Mouse (Mus musculus) gastrocnemius, postnatal 36 days (tissue): ENCODE measurements around the gene Tchp. TPM values are rescaled to one million over a fixed set of nuclear protein-coding genes. Genes with fewer than 3 reads are reported as not detected.

ENCODE experiments used
- DNase-seq, 2 experiments: peaks; one replicate each; pipeline ENCODE4 v3.0.0; 2022
- intact Hi-C: fragments of 180-260 bp; cut with DNase I; formaldehyde crosslinking; loops from one replicate; pipeline ENCODE4 v1.15.1; 2025
- long read RNA-seq, 2 experiments: library from polyadenylated mRNA; stranded (forward); transcript quantifications; one replicate each; pipeline ENCODE4 v2.0.0; 2021
- total RNA-seq, 2 experiments: library from RNA; stranded (reverse); gene quantifications; 2 replicates each; pipeline ENCODE4 v1.2.3; 2021

The Tchp gene
- total RNA-seq, result 1 to 10 TPM; 2.7 to 2.9 TPM
- long read RNA-seq, experiment 1, partial matches to known transcripts, result 0 of 1 reads
- long read RNA-seq, experiment 1, other reads (novel, unspliced or antisense), result 0 of 1 reads
- long read RNA-seq, experiment 2, partial matches to known transcripts, result 0 of 3 reads
- long read RNA-seq, experiment 2, other reads (novel, unspliced or antisense), result 2 of 3 reads

GRCm38 (mm10) chr5:114707265-114708068 lies at the start of gene Tchp:
Gene Tchp, plus strand, starts transcription at chr5:114707760.
- intact Hi-C loops, result loop anchor here (5.0 kb wide), 1 partner anchor 35 kb away; no protein-coding TSS in a partner anchor
- peak; percentile 93 to 94 for DNase-seq

- intact Hi-C loops, result no loop called here
- DNase-seq, result no peak
Observed at GRCm38 (mm10) chr5:114658255-114658654, 49.3 kb upstream of the Tchp start, which contains the start of gene Trpv4. Gene Trpv4, minus strand, starts transcription at chr5:114658421.

GRCm38 (mm10) chr5:114661029-114661428 lies 46.5 kb upstream of the Tchp start:
- no peak for DNase-seq
- intact Hi-C loops, result no loop called here

GRCm38 (mm10) chr5:114664139-114664538 lies 43.4 kb upstream of the Tchp start:
- intact Hi-C loops, result no loop called here
- DNase-seq, result no peak

GRCm38 (mm10) chr5:114664750-114665149 lies 42.8 kb upstream of the Tchp start:
- no peak for DNase-seq
- intact Hi-C loops, result no loop called here

- DNase-seq, result no peak
- intact Hi-C loops, result loop anchor here (1.0 kb wide), 1 partner anchor 26 kb away; no protein-coding TSS in a partner anchor
Observed at GRCm38 (mm10) chr5:114666659-114667058, 40.9 kb upstream of the Tchp start.

- intact Hi-C loops, result loop anchor here (1.0 kb wide), 1 partner anchor 27 kb away; no protein-coding TSS in a partner anchor
- peak; percentile 97 to 100 for DNase-seq
Observed at GRCm38 (mm10) chr5:114667228-114667856, 40.2 kb upstream of the Tchp start.

- intact Hi-C loops, result no loop called here
- DNase-seq, result no peak
Observed at GRCm38 (mm10) chr5:114669014-114669413, 38.5 kb upstream of the Tchp start.

- intact Hi-C loops, result no loop called here
- no peak for DNase-seq
Observed at GRCm38 (mm10) chr5:114673114-114673513, 34.4 kb upstream of the Tchp start.

GRCm38 (mm10) chr5:114674594-114674993 lies 33.0 kb upstream of the Tchp start:
- DNase-seq, result no peak
- intact Hi-C loops, result no loop called here

GRCm38 (mm10) chr5:114679841-114680591 lies 27.5 kb upstream of the Tchp start:
- intact Hi-C loops, result no loop called here
- DNase-seq, result no peak

GRCm38 (mm10) chr5:114680676-114681285 lies 26.8 kb upstream of the Tchp start:
- DNase-seq, result no peak
- intact Hi-C loops, result no loop called here

- no peak for DNase-seq
- intact Hi-C loops, result no loop called here
Observed at GRCm38 (mm10) chr5:114681717-114682116, 25.8 kb upstream of the Tchp start.

GRCm38 (mm10) chr5:114685986-114686385 lies 21.6 kb upstream of the Tchp start:
- intact Hi-C loops, result no loop called here
- DNase-seq, result no peak

- intact Hi-C loops, result no loop called here
- no peak for DNase-seq
Observed at GRCm38 (mm10) chr5:114686726-114687210, 20.8 kb upstream of the Tchp start.

GRCm38 (mm10) chr5:114687901-114688300 lies 19.7 kb upstream of the Tchp start:
- no peak for DNase-seq
- intact Hi-C loops, result no loop called here

GRCm38 (mm10) chr5:114688703-114689102 lies 18.9 kb upstream of the Tchp start:
- DNase-seq, result no peak

GRCm38 (mm10) chr5:114689700-114690366 lies 17.7 kb upstream of the Tchp start:
- intact Hi-C loops, result no loop called here
- DNase-seq, result no peak

More at GRCm38 (mm10) chr5:114688703-114689102, 18.9 kb upstream of the Tchp start:
- intact Hi-C loops, result no loop called here
